Mouse (Mus musculus) midbrain, embryonic 14.5 days (tissue): Measurements from ENCODE around the gene Heca. TPM values are rescaled to one million over a fixed set of nuclear protein-coding genes. Genes with fewer than 3 reads are reported as not detected.
"Not testable (repeated sequence)": the region's sequence is repeated elsewhere in the genome, so short reads cannot be mapped to it uniquely, and the experiment has no call there.

Experiments
- ATAC-seq: fragments of 200-750 bp; cut with Nextera tagmentation; 2 replicates; pipeline ENCODE4 v1.8.0; 2017; ENCODE audit warnings: moderate number of reproducible peaks, moderate library complexity; ENCODE audit not compliant: low FRiP score, low TSS enrichment
- DNase-seq: peaks from one replicate; pipeline ENCODE4 v3.0.0-alpha.2; 2015
- H3K27ac ChIP-seq: fragments of 300-500 bp; sonication (generic); replicated peaks from 2 replicates; pipeline ENCODE4 v1.5.1; 2014; ENCODE audit warnings: mild to moderate bottlenecking, low read depth, low read length, moderate library complexity
- H3K27me3 ChIP-seq: fragments of 300-500 bp; sonication (generic); 2 replicates; pipeline ENCODE4 v1.6.1; 2014; ENCODE audit warnings: low read length, control low read depth, mixed read lengths; ENCODE audit not compliant: control insufficient read depth, insufficient read depth
- H3K36me3 ChIP-seq: fragments of 300-500 bp; sonication (generic); 2 replicates; pipeline ENCODE4 v1.6.1; 2014; ENCODE audit warnings: low read length, control low read depth; ENCODE audit not compliant: control insufficient read depth, insufficient read depth
- H3K4me1 ChIP-seq: fragments of 300-500 bp; sonication (generic); 2 replicates; pipeline ENCODE4 v1.6.1; 2014; ENCODE audit warnings: mild to moderate bottlenecking, antibody characterized with exemption, low read length, control low read depth; ENCODE audit not compliant: control insufficient read depth, insufficient read depth
- H3K4me2 ChIP-seq: fragments of 300-500 bp; sonication (generic); 2 replicates; pipeline ENCODE4 v1.6.1; 2014; ENCODE audit warnings: mild to moderate bottlenecking, low read length, moderate library complexity
- H3K4me3 ChIP-seq: fragments of 300-500 bp; sonication (generic); replicated peaks from 2 replicates; pipeline ENCODE4 v1.5.1; 2014; ENCODE audit warnings: low read depth, low read length
- H3K9ac ChIP-seq: fragments of 300-500 bp; sonication (generic); replicated peaks from 2 replicates; pipeline ENCODE4 v1.6.1; 2014; ENCODE audit warnings: mild to moderate bottlenecking, low read length, moderate library complexity
- H3K9me3 ChIP-seq: fragments of 300-500 bp; sonication (generic); 2 replicates; pipeline ENCODE4 v1.6.1; 2016; ENCODE audit warnings: low read length, control low read depth, mixed read lengths; ENCODE audit not compliant: control insufficient read depth
- WGBS: fragments of 180-500 bp; shearing (Covaris S2); extraction: QIAGEN DNeasy Blood & Tissue Kit; methylation state at CpG from one replicate; pipeline ENCODE4 v1.1.7; 2014; 5-methylcytosine and 5-hydroxymethylcytosine counted together
- polyA plus RNA-seq: library from polyadenylated mRNA; unstranded; fragments of >200 nt; fragmentation: Nextera tagmentation; extraction: Ambion mirVana; gene quantifications from 2 replicates; pipeline ENCODE4 v1.2.1, GENCODE M21; 2014

Gene Heca
- polyA plus RNA-seq, 1 experiment from 2014 or later: 7.3 TPM

GRCm38 (mm10) chr10:17829205-17829604 is 118.7 kb downstream of the Heca start:
- Histone ChIP-seq H3K27ac (no peak overlapping the region), H3K4me3 (no peak overlapping the region), H3K4me2 (no peak overlapping the region), H3K36me3 (no peaks in the 10 kb centered on the region), H3K9ac (no peak overlapping the region), H3K9me3 (no peaks in the 10 kb centered on the region), H3K4me1 (peaks cover 7% of the 10 kb centered on the region; the same call in 1 of the 2 replicates), H3K27me3 (no peaks in the 10 kb centered on the region)
- WGBS: 94% methylated on average over 4 of the region's 4 CpGs
- DNase-seq: no peak
- no peak for ATAC-seq

GRCm38 (mm10) chr10:17827391-17827790 is 120.5 kb downstream of the Heca start:
- Histone ChIP-seq H3K27ac (0 out of 2 replicates have a peak overlapping the region, but pooled peaks have one; percentile 37), H3K4me2 (peak overlapping the region; percentile 50), H3K36me3 (no peaks in the 10 kb centered on the region), H3K27me3 (no peaks in the 10 kb centered on the region), H3K4me1 (peaks cover 7% of the 10 kb centered on the region; the same call in 1 of the 2 replicates), H3K9me3 (no peaks in the 10 kb centered on the region), H3K4me3 (0 out of 2 replicates have a peak overlapping the region, but pooled peaks have one; percentile 14), H3K9ac (no peak overlapping the region; the same call in 1 of the 2 replicates)
- under 1% methylated on average over 12 of the region's 12 CpGs for WGBS
- DNase-seq (peak; percentile 73), ATAC-seq (peak; percentile 21; the same call in 1 of the 2 replicates)

- 88% methylated on average over 7 of the region's 7 CpGs for WGBS
- H3K9ac ChIP-seq, ATAC-seq, H3K27ac ChIP-seq, DNase-seq, H3K27me3 ChIP-seq, H3K4me2 ChIP-seq, H3K4me1 ChIP-seq, H3K4me3 ChIP-seq, H3K36me3 ChIP-seq, H3K9me3 ChIP-seq: not testable (repeated sequence)
Measured at GRCm38 (mm10) chr10:17820422-17820821, 127.4 kb downstream of the Heca start.

Other genes starting within 250 kb of the Heca start
- 71.2 and 71.7 TPM in 2 replicates for gene Cited2, start 224.8 kb downstream of the Heca start, polyA plus RNA-seq
- gene Txlnb, start 151.8 kb downstream of the Heca start, polyA plus RNA-seq: 1.1 and 2.3 TPM in 2 replicates
- 69.0 and 90.6 TPM in 2 replicates for gene Abracl, start 75.2 kb upstream of the Heca start, polyA plus RNA-seq
- gene Reps1, start 107.8 kb upstream of the Heca start, polyA plus RNA-seq: 23.1 and 27.5 TPM in 2 replicates